Mouse (Mus musculus) MEL (cell line): ENCODE data around the gene Ltb4r2. TPM values are rescaled to one million over a fixed set of nuclear protein-coding genes. Genes with fewer than 3 reads are reported as not detected.

Source experiments
- DNase-seq: peaks from one replicate; pipeline ENCODE4 v3.0.0; 2011; ENCODE audit warnings: low read depth, low spot score
- H3K27ac ChIP-seq: 2 replicates; pipeline ENCODE4 v1.5.1; 2012; ENCODE audit warnings: low read depth, mild to moderate bottlenecking, control low read depth, low read length, moderate library complexity; ENCODE audit not compliant: control insufficient read depth
- H3K27me3 ChIP-seq, 2 experiments: fragments of 150-350 bp in 1 of 2; sonication (generic) in 1 of 2; 2 replicates each; pipeline ENCODE4 v1.6.1; 2012; ENCODE audit warnings: low read length in 2 of 2, mild to moderate bottlenecking in 2 of 2, improper control_type of control experiment in 1 of 2, moderate library complexity in 1 of 2; ENCODE audit not compliant: insufficient read depth in 2 of 2, control insufficient read depth in 1 of 2
- H3K36me3 ChIP-seq, 2 experiments: 2 replicates each; pipeline ENCODE4 v1.6.1; 2012 to 2014; ENCODE audit warnings: low read length in 2 of 2, improper control_type of control experiment in 1 of 2, inconsistent platforms in 1 of 2, mild to moderate bottlenecking in 1 of 2; ENCODE audit not compliant: insufficient read depth in 2 of 2, control insufficient read depth in 1 of 2
- H3K4me1 ChIP-seq, 2 experiments: fragments of 150-350 bp in 1 of 2; sonication (generic) in 1 of 2; 2 replicates each; pipeline ENCODE4 v1.6.1; 2012; ENCODE audit warnings: low read length in 2 of 2, improper control_type of control experiment in 1 of 2, mild to moderate bottlenecking in 1 of 2; ENCODE audit not compliant: insufficient read depth in 2 of 2, control insufficient read depth in 1 of 2
- H3K4me3 ChIP-seq, 2 experiments: fragments of 150-350 bp in 1 of 2; sonication (generic) in 1 of 2; 2 replicates each; pipeline ENCODE4 v1.5.1; 2012; ENCODE audit warnings: low read depth in 2 of 2, low read length in 2 of 2, mild to moderate bottlenecking in 2 of 2, moderate library complexity in 2 of 2, control low read depth in 1 of 2, improper control_type of control experiment in 1 of 2; ENCODE audit not compliant: control insufficient read depth in 1 of 2, insufficient read depth in 1 of 2
- H3K79me2 ChIP-seq: 2 replicates; pipeline ENCODE4 v1.6.1; 2012; ENCODE audit warnings: mild to moderate bottlenecking, low read length, moderate library complexity; ENCODE audit not compliant: control insufficient read depth, poor library complexity, insufficient read depth
- H3K9ac ChIP-seq: 2 replicates; pipeline ENCODE4 v1.6.1; 2012; ENCODE audit warnings: low read depth, mild to moderate bottlenecking, control low read depth, low read length, moderate library complexity; ENCODE audit not compliant: control insufficient read depth, poor library complexity, severe bottlenecking
- H3K9me3 ChIP-seq: fragments of 150-350 bp; sonication (generic); replicated peaks from 2 replicates; pipeline ENCODE4 v1.6.1; 2012; ENCODE audit warnings: mild to moderate bottlenecking, low read length, improper control_type of control experiment, moderate library complexity; ENCODE audit not compliant: insufficient read depth
- BHLHE40 ChIP-seq: IDR thresholded peaks from 2 replicates; pipeline ENCODE4 v1.6.1; 2012; ENCODE audit warnings: low read depth, mild to moderate bottlenecking, inconsistent platforms, low read length, improper control_type of control experiment, borderline replicate concordance
- CHD1 ChIP-seq: IDR thresholded peaks from 2 replicates; pipeline ENCODE4 v1.6.1; 2012; ENCODE audit warnings: low read depth, mild to moderate bottlenecking, inconsistent platforms, low read length, improper control_type of control experiment
- CHD2 ChIP-seq: IDR thresholded peaks from 2 replicates; pipeline ENCODE4 v1.6.1; 2011; ENCODE audit warnings: low read length, improper control_type of control experiment
- CTCF ChIP-seq, 3 experiments: IDR thresholded peaks in 2 of 3; conservative IDR thresholded peaks in 1 of 3; 2 replicates each; pipeline ENCODE4 v1.5.1; 2011 to 2012; ENCODE audit warnings: low read length in 3 of 3, low read depth in 2 of 3, mild to moderate bottlenecking in 2 of 3, improper control_type of control experiment in 1 of 3, inconsistent platforms in 1 of 3, mixed read lengths in 1 of 3, moderate library complexity in 1 of 3; ENCODE audit not compliant: control insufficient read depth in 1 of 3, insufficient read depth in 1 of 3, poor library complexity in 1 of 3, severe bottlenecking in 1 of 3
- E2F4 ChIP-seq: IDR thresholded peaks from 2 replicates; pipeline ENCODE4 v1.6.1; 2011; ENCODE audit warnings: low read depth, low read length, improper control_type of control experiment, borderline replicate concordance
- ELF1 ChIP-seq: IDR thresholded peaks from 2 replicates; pipeline ENCODE4 v1.6.1; 2014; ENCODE audit warnings: low read depth, mild to moderate bottlenecking, inconsistent platforms, low read length, improper control_type of control experiment, moderate library complexity
- EP300 ChIP-seq, 2 experiments: IDR thresholded peaks; 2 replicates each; pipeline ENCODE4 v1.6.1; 2011; ENCODE audit warnings: improper control_type of control experiment in 2 of 2, low read length in 2 of 2, low read depth in 1 of 2, mild to moderate bottlenecking in 1 of 2
- ETS1 ChIP-seq: IDR thresholded peaks from 2 replicates; pipeline ENCODE4 v1.6.1; 2012; ENCODE audit warnings: low read depth, mild to moderate bottlenecking, inconsistent platforms, low read length, improper control_type of control experiment, moderate library complexity
- GABPA ChIP-seq: IDR thresholded peaks from 2 replicates; pipeline ENCODE4 v1.6.1; 2012; ENCODE audit warnings: low read depth, mild to moderate bottlenecking, inconsistent platforms, low read length, improper control_type of control experiment, moderate library complexity
- GATA1 ChIP-seq: IDR thresholded peaks from 2 replicates; pipeline ENCODE4 v1.6.1; 2011; ENCODE audit warnings: low read depth, low read length, improper control_type of control experiment
- HCFC1 ChIP-seq: IDR thresholded peaks from 2 replicates; pipeline ENCODE4 v1.6.1; 2012; ENCODE audit warnings: low read depth, mild to moderate bottlenecking, inconsistent platforms, low read length, improper control_type of control experiment, moderate library complexity
- JUND ChIP-seq: IDR thresholded peaks from 2 replicates; pipeline ENCODE4 v1.6.1; 2011; ENCODE audit warnings: low read depth, mild to moderate bottlenecking, improper control_type of control experiment, low read length
- KAT2A ChIP-seq: conservative IDR thresholded peaks from 2 replicates; pipeline ENCODE4 v1.6.1; 2012; ENCODE audit warnings: low read depth, low read length, improper control_type of control experiment, inconsistent platforms
- MAFK ChIP-seq: IDR thresholded peaks from 2 replicates; pipeline ENCODE4 v1.6.1; 2011; ENCODE audit warnings: low read depth, mild to moderate bottlenecking, low read length, improper control_type of control experiment, borderline replicate concordance
- MAX ChIP-seq: IDR thresholded peaks from 2 replicates; pipeline ENCODE4 v1.6.1; 2011; ENCODE audit warnings: low read length, improper control_type of control experiment
- MEF2A ChIP-seq: IDR thresholded peaks from 2 replicates; pipeline ENCODE4 v1.6.1; 2014; ENCODE audit warnings: low read depth, mild to moderate bottlenecking, inconsistent platforms, low read length, improper control_type of control experiment; ENCODE audit not compliant: poor library complexity, insufficient replicate concordance, severe bottlenecking; ENCODE audit errors: extremely low read depth
- MXI1 ChIP-seq: IDR thresholded peaks from 2 replicates; pipeline ENCODE4 v1.6.1; 2011; ENCODE audit warnings: mild to moderate bottlenecking, low read depth, low read length, improper control_type of control experiment
- MYB ChIP-seq: IDR thresholded peaks from 2 replicates; pipeline ENCODE4 v1.6.1; 2011; ENCODE audit warnings: mild to moderate bottlenecking, low read depth, low read length, improper control_type of control experiment
- MYC ChIP-seq: IDR thresholded peaks from 2 replicates; pipeline ENCODE4 v1.6.1; 2011; ENCODE audit warnings: low read depth, mild to moderate bottlenecking, low read length, improper control_type of control experiment, moderate library complexity
- NELFE ChIP-seq: IDR thresholded peaks from 2 replicates; pipeline ENCODE4 v1.6.1; 2011; ENCODE audit warnings: low read depth, low read length, improper control_type of control experiment
- NRF1 ChIP-seq: IDR thresholded peaks from 2 replicates; pipeline ENCODE4 v1.6.1; 2014; ENCODE audit warnings: low read depth, mild to moderate bottlenecking, inconsistent platforms, low read length, improper control_type of control experiment, moderate library complexity; ENCODE audit not compliant: poor library complexity, insufficient read depth, severe bottlenecking
- POLR2A ChIP-seq, 2 experiments: IDR thresholded peaks; 2 replicates each; pipeline ENCODE4 v1.6.1; 2011 to 2012; ENCODE audit warnings: low read length in 2 of 2, mild to moderate bottlenecking in 2 of 2, control low read depth in 1 of 2, improper control_type of control experiment in 1 of 2, low read depth in 1 of 2, moderate library complexity in 1 of 2; ENCODE audit not compliant: control insufficient read depth in 1 of 2, insufficient read depth in 1 of 2, poor library complexity in 1 of 2
- POLR2AphosphoS2 ChIP-seq: IDR thresholded peaks from 2 replicates; pipeline ENCODE4 v1.6.1; 2011; ENCODE audit warnings: low read length, improper control_type of control experiment
- POLR2AphosphoS5 ChIP-seq: IDR thresholded peaks from 2 replicates; pipeline ENCODE4 v1.6.1; 2012; ENCODE audit warnings: low read depth, borderline replicate concordance, mild to moderate bottlenecking, inconsistent platforms, low read length, moderate library complexity, mixed read lengths
- RAD21 ChIP-seq: IDR thresholded peaks from 2 replicates; pipeline ENCODE4 v1.6.1; 2011; ENCODE audit warnings: mild to moderate bottlenecking, low read depth, low read length, improper control_type of control experiment
- SIN3A ChIP-seq: IDR thresholded peaks from 2 replicates; pipeline ENCODE4 v1.6.1; 2012; ENCODE audit warnings: low read length, improper control_type of control experiment, inconsistent platforms
- SMC3 ChIP-seq: IDR thresholded peaks from 2 replicates; pipeline ENCODE4 v1.6.1; 2011; ENCODE audit warnings: low read depth, low read length, improper control_type of control experiment
- TAL1 ChIP-seq: IDR thresholded peaks from 2 replicates; pipeline ENCODE4 v1.6.1; 2012; ENCODE audit warnings: mild to moderate bottlenecking, inconsistent platforms, low read length, moderate library complexity, mixed read lengths
- TBP ChIP-seq: IDR thresholded peaks from 2 replicates; pipeline ENCODE4 v1.8.0; 2011; ENCODE audit warnings: low read depth, low read length, improper control_type of control experiment
- TCF12 ChIP-seq: IDR thresholded peaks from 2 replicates; pipeline ENCODE4 v1.6.1; 2014; ENCODE audit warnings: low read depth, mild to moderate bottlenecking, inconsistent platforms, low read length, improper control_type of control experiment, moderate library complexity
- UBTF ChIP-seq: IDR thresholded peaks from 2 replicates; pipeline ENCODE4 v1.6.1; 2012; ENCODE audit warnings: low read depth, mild to moderate bottlenecking, inconsistent platforms, low read length, improper control_type of control experiment, moderate library complexity, borderline replicate concordance; ENCODE audit not compliant: insufficient read depth
- USF1 ChIP-seq: IDR thresholded peaks from 2 replicates; pipeline ENCODE4 v1.6.1; 2014; ENCODE audit warnings: low read depth, mild to moderate bottlenecking, inconsistent platforms, low read length, improper control_type of control experiment, moderate library complexity
- USF2 ChIP-seq, 2 experiments: IDR thresholded peaks; 2 replicates each; pipeline ENCODE4 v1.6.1; 2011 to 2012; ENCODE audit warnings: improper control_type of control experiment in 2 of 2, low read length in 2 of 2, borderline replicate concordance in 1 of 2, inconsistent platforms in 1 of 2, low read depth in 1 of 2, mild to moderate bottlenecking in 1 of 2; ENCODE audit not compliant: insufficient read depth in 1 of 2
- ZC3H11A ChIP-seq: IDR thresholded peaks from 2 replicates; pipeline ENCODE4 v1.6.1; 2012; ENCODE audit warnings: low read depth, mild to moderate bottlenecking, inconsistent platforms, low read length, improper control_type of control experiment
- ZKSCAN1 ChIP-seq: IDR thresholded peaks from 2 replicates; pipeline ENCODE4 v1.6.1; 2012; ENCODE audit warnings: low read depth, mild to moderate bottlenecking, inconsistent platforms, low read length, improper control_type of control experiment, moderate library complexity
- ZMIZ1 ChIP-seq: IDR thresholded peaks from 2 replicates; pipeline ENCODE4 v1.6.1; 2012; ENCODE audit warnings: low read depth, mild to moderate bottlenecking, inconsistent platforms, low read length, improper control_type of control experiment, moderate library complexity
- ZNF384 ChIP-seq: IDR thresholded peaks from 2 replicates; pipeline ENCODE4 v1.6.1; 2012; ENCODE audit warnings: low read depth, mild to moderate bottlenecking, inconsistent platforms, low read length, improper control_type of control experiment
- polyA plus RNA-seq, 2 experiments: library from polyadenylated mRNA; stranded (reverse) in 1 of 2; unstranded in 1 of 2; fragments of >175 nt in 1 of 2; fragments of >200 nt in 1 of 2; gene quantifications; 2 replicates each; pipeline versions ENCODE4 v1.2.1 to v1.2.4; 2012; ENCODE audit warnings: low replicate concordance in 2 of 2, low read depth in 1 of 2; ENCODE audit not compliant: insufficient read length in 2 of 2, insufficient read depth in 1 of 2, missing spikeins in 1 of 2
- total RNA-seq: library from RNA; depleted of rRNA; stranded (reverse); fragments of 300-350 nt; gene quantifications from 2 replicates; pipeline ENCODE4 v1.2.3, GENCODE M21; 2012

Gene Ltb4r2
- total and polyA plus RNA-seq, 3 experiments = 0.19 to 0.52 TPM; not detected in 1

DNA sequence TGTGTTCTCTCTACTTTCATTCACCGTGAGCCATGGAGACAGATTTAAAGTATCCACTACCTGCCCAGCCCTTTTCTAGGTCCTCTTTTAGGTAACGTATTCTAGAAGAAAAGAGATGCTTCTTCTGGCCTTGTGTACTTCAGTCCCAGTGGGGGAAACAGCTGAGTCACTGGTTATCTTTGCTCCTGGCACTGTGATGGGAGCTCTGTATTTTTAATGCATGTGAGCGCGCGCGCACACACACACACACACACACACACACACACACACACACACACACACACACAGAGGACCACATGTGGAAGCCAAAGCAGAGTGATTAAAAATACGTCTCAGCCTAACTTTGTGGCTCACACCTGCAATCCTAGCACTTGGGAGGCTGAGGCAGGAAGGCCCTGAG, 37.8 kb upstream of the Ltb4r2 start:
- Histone ChIP-seq H3K79me2 (peaks cover 2% of the 10 kb centered on the region; the same call in 1 of the 2 replicates), H3K27ac (peak overlapping the region; percentile 88), H3K4me3 (no peak overlapping the region), H3K36me3 (peaks cover 0 to 19% of the 10 kb centered on the region in 2 experiments; a peak in 2 of 4 replicates), H3K27me3 (no peaks in the 10 kb centered on the region), H3K9ac (no peak overlapping the region), H3K9me3 (no peaks in the 10 kb centered on the region), H3K4me1 (peaks cover 15 to 18% of the 10 kb centered on the region in 2 experiments)
- peak; percentile 90 for DNase-seq
- no peak for TF ChIP-seq ZC3H11A
- TF ChIP-seq RAD21 = no peak
- TF ChIP-seq TCF12 = peak; percentile 57
- peak; percentile 77; the same call in 1 of the 2 replicates for TF ChIP-seq BHLHE40
- no peak for TF ChIP-seq E2F4
- TF ChIP-seq MYB = no peak
- TF ChIP-seq CHD1 = no peak
- TF ChIP-seq EP300 (IDR thresholded peaks at IDR 0.05; ENCODE audit: low read depth in 1 of 2, low read length in 2 of 2) = peak; percentile 70 to 80
- TF ChIP-seq USF2 (IDR thresholded peaks at IDR 0.05; ENCODE audit: borderline replicate concordance in 1 of 2, insufficient read depth in 1 of 2, low read depth in 1 of 2, low read length in 2 of 2) = no peak
- no peak for TF ChIP-seq POLR2AphosphoS5
- TF ChIP-seq JUND = no peak
- TF ChIP-seq ELF1 = no peak
- peak; percentile 97 for TF ChIP-seq ETS1
- TF ChIP-seq MEF2A = no peak
- no peak for TF ChIP-seq ZMIZ1
- no peak for TF ChIP-seq SMC3
- no peak for TF ChIP-seq POLR2A (IDR thresholded peaks at IDR 0.05; ENCODE audit: control insufficient read depth in 1 of 2, insufficient read depth in 1 of 2, low read depth in 1 of 2, low read length in 2 of 2, poor library complexity in 1 of 2)
- peak; percentile 90 for TF ChIP-seq SIN3A
- no peak for TF ChIP-seq ZKSCAN1
- peak; percentile 34; the same call in 1 of the 2 replicates for TF ChIP-seq NELFE
- 0 out of 2 replicates have a peak, but pooled peaks have one; percentile 39 for TF ChIP-seq HCFC1
- TF ChIP-seq MXI1 = peak; percentile 80; the same call in 1 of the 2 replicates
- TF ChIP-seq ZNF384 = no peak
- TF ChIP-seq USF1 = no peak
- no peak; the same call in 1 of the 2 replicates for TF ChIP-seq TBP
- TF ChIP-seq GABPA = peak; percentile 68; the same call in 1 of the 2 replicates
- TF ChIP-seq GATA1 = peak; percentile 68
- TF ChIP-seq TAL1 = peak; percentile 43; the same call in 1 of the 2 replicates
- peak; percentile 51; the same call in 1 of the 2 replicates for TF ChIP-seq NRF1
- peak; percentile 64; the same call in 1 of the 2 replicates for TF ChIP-seq MAFK
- TF ChIP-seq CTCF (IDR thresholded peaks at IDR 0.05 in 2 of 3, conservative IDR thresholded peaks at IDR 0.05 in 1 of 3; ENCODE audit: control insufficient read depth in 1 of 3, insufficient read depth in 1 of 3, low read depth in 2 of 3, low read length in 3 of 3, poor library complexity in 1 of 3, severe bottlenecking in 1 of 3) = no peak
- peak; percentile 53; the same call in 1 of the 2 replicates for TF ChIP-seq MAX
- no peak for TF ChIP-seq POLR2AphosphoS2
- peak; percentile 73 for TF ChIP-seq MYC
- TF ChIP-seq CHD2 = no peak
- TF ChIP-seq KAT2A = no peak
- TF ChIP-seq UBTF = no peak
